7 mouse cellular contexts compared by ENCODE assay signal in genomic region chr4:116684665-116685064, GRCm38 (mm10). TPM values are rescaled to one million over a fixed set of nuclear protein-coding genes. Genes with fewer than 3 reads are reported as not detected.
A peak's percentile ranks its signal among the peaks of the same experiment; 100 is the strongest.
DNase-seq lines count a peak whose midpoint lies in the region; ATAC-seq and TF ChIP-seq lines count a peak whose summit lies in the region.

No protein-coding gene starts in this region.

- peaks cover 14% of the 10 kb centered on the region for H3K4me1 ChIP-seq in lung, embryonic 16.5 days (replicated peaks; ENCODE audit: control insufficient read depth, insufficient read depth, low read length)
- peaks cover 22% of the 10 kb centered on the region for H3K4me1 ChIP-seq in forebrain, embryonic 10.5 days
- peaks cover 16% of the 10 kb centered on the region for H3K4me1 ChIP-seq in limb, embryonic 10.5 days
- H3K4me1 ChIP-seq in small intestine, adult 2 months (ENCODE audit: control insufficient read depth, insufficient read depth, insufficient read length, low read length), result peaks cover 10% of the 10 kb centered on the region; the same call in 1 of the 2 replicates

- peaks cover 17% of the 10 kb centered on the region for H3K36me3 ChIP-seq in lung, embryonic 16.5 days (ENCODE audit: control insufficient read depth, insufficient read depth, low read length)
- peaks cover 26% of the 10 kb centered on the region for H3K36me3 ChIP-seq in forebrain, embryonic 10.5 days (replicated peaks)
- H3K36me3 ChIP-seq in limb, embryonic 10.5 days, result peaks cover 27% of the 10 kb centered on the region
- peaks cover 14% of the 10 kb centered on the region for H3K36me3 ChIP-seq in small intestine, adult 2 months (ENCODE audit: control insufficient read depth, insufficient read depth, low read length)

- H3K4me2 ChIP-seq in lung, embryonic 16.5 days (ENCODE audit: low read depth, low read length), result peak overlapping the region; percentile 78; the same call in 1 of the 2 replicates

- H3K9ac ChIP-seq in lung, embryonic 16.5 days (ENCODE audit: low read length), result peak overlapping the region; percentile 87; the same call in 1 of the 2 replicates

- H3K4me3 ChIP-seq in lung, embryonic 16.5 days (ENCODE audit: low read length), result no peak overlapping the region; the same call in 1 of the 2 replicates
- peak overlapping the region; percentile 87 for H3K4me3 ChIP-seq in forebrain, embryonic 10.5 days
- peak overlapping the region; percentile 80 for H3K4me3 ChIP-seq in limb, embryonic 10.5 days
- H3K4me3 ChIP-seq in small intestine, adult 2 months (ENCODE audit: low read depth, low read length), result peak overlapping the region; percentile 66; the same call in 1 of the 2 replicates

- ATAC-seq in lung, embryonic 16.5 days (ENCODE audit: low read depth), result no peak

- H3K27me3 ChIP-seq in lung, embryonic 16.5 days (ENCODE audit: control insufficient read depth, insufficient read depth, low read depth, low read length), result no peaks in the 10 kb centered on the region
- no peaks in the 10 kb centered on the region for H3K27me3 ChIP-seq in forebrain, embryonic 10.5 days (ENCODE audit: poor library complexity, severe bottlenecking)
- H3K27me3 ChIP-seq in limb, embryonic 10.5 days (ENCODE audit: low read depth, poor library complexity, severe bottlenecking), result no peaks in the 10 kb centered on the region
- H3K27me3 ChIP-seq in small intestine, adult 2 months (ENCODE audit: control insufficient read depth, insufficient read depth, low read length), result no peaks in the 10 kb centered on the region

- peak overlapping the region; percentile 98 for H3K27ac ChIP-seq in lung, embryonic 16.5 days (ENCODE audit: low read length)
- H3K27ac ChIP-seq in forebrain, embryonic 10.5 days, result peak overlapping the region; percentile 98
- H3K27ac ChIP-seq in limb, embryonic 10.5 days, result peak overlapping the region; percentile 96
- H3K27ac ChIP-seq in small intestine, adult 2 months (ENCODE audit: insufficient read depth, low read depth, low read length), result peak overlapping the region; percentile 83

- no peaks in the 10 kb centered on the region for H3K9me3 ChIP-seq in lung, embryonic 16.5 days (ENCODE audit: control insufficient read depth, low read length)
- no peaks in the 10 kb centered on the region for H3K9me3 ChIP-seq in forebrain, embryonic 10.5 days
- no peaks in the 10 kb centered on the region for H3K9me3 ChIP-seq in limb, embryonic 10.5 days (replicated peaks)

- no peak for DNase-seq in lung, postnatal 4 days
- DNase-seq in forebrain, embryonic 10.5 days (ENCODE audit: extremely low spot score, low spot score), result no peak
- no peak for DNase-seq in limb, embryonic 10.5 days (ENCODE audit: low spot score)
- no peak for DNase-seq in right cerebral cortex, postnatal 25 days
- DNase-seq in left cerebral cortex, adult 8-10 months (ENCODE audit: low spot score in 2 of 2), result no peak

- TF ChIP-seq CTCF in small intestine, adult 2 months (IDR thresholded peaks at IDR 0.05; ENCODE audit: extremely low read depth, insufficient read length, insufficient replicate concordance, low read depth, low read length), result no peak

- no peak for TF ChIP-seq POLR2A in small intestine, adult 2 months (IDR thresholded peaks at IDR 0.05; ENCODE audit: low read depth, low read length)

- 72% methylated on average over 2 of the region's 2 CpGs for WGBS in lung, embryonic 16.5 days
- 79% methylated on average over 2 of the region's 2 CpGs for WGBS in forebrain, embryonic 10.5 days
- WGBS in limb, embryonic 10.5 days, result 71% methylated on average over 2 of the region's 2 CpGs
- WGBS in small intestine, adult 2 months, result 44% methylated on average over 2 of the region's 2 CpGs

RNA-seq across cellular contexts. Expression of gene Prdx1, which starts 0.7 kb away (rescaled TPM):
- 1,438 and 1,494 TPM in 2 replicates for polyA plus RNA-seq in lung, embryonic 16.5 days (2015; fragmentation: Nextera tagmentation; extraction: Ambion mirVana)
- polyA plus RNA-seq in forebrain, embryonic 10.5 days (2016; fragmentation: Nextera tagmentation; extraction: Ambion mirVana), result 1,457 and 1,472 TPM in 2 replicates
- 1,278 and 1,447 TPM in 2 replicates for polyA plus RNA-seq in limb, embryonic 10.5 days (2016; fragmentation: Nextera tagmentation; extraction: Ambion mirVana)
- 40.5 and 74.0 TPM in 2 replicates for polyA plus RNA-seq in small intestine, adult 2 months (2012; rRNA removed)
- 100 to 1,000 TPM; 171 to 219 (median 193) TPM for total RNA-seq in left cerebral cortex, adult 8-10 months (2022)

RNA-seq across cellular contexts. Expression of gene Mmachc, which starts 23.5 kb away (rescaled TPM):
- 21.5 and 23.5 TPM in 2 replicates for polyA plus RNA-seq in lung, embryonic 16.5 days (2015; fragmentation: Nextera tagmentation; extraction: Ambion mirVana)
- 45.6 and 47.3 TPM in 2 replicates for polyA plus RNA-seq in forebrain, embryonic 10.5 days (2016; fragmentation: Nextera tagmentation; extraction: Ambion mirVana)
- polyA plus RNA-seq in limb, embryonic 10.5 days (2016; fragmentation: Nextera tagmentation; extraction: Ambion mirVana), result 36.6 and 38.7 TPM in 2 replicates
- polyA plus RNA-seq in small intestine, adult 2 months (2012; rRNA removed), result 2.0 and 2.1 TPM in 2 replicates
- 10 to 100 TPM; 14.0 to 18.4 (median 14.8) TPM for total RNA-seq in left cerebral cortex, adult 8-10 months (2022)

RNA-seq across cellular contexts. Expression of gene Ccdc163, which starts 23.6 kb away (rescaled TPM):
- 29.4 and 35.2 TPM in 2 replicates for polyA plus RNA-seq in lung, embryonic 16.5 days (2015; fragmentation: Nextera tagmentation; extraction: Ambion mirVana)
- 31.5 and 37.0 TPM in 2 replicates for polyA plus RNA-seq in forebrain, embryonic 10.5 days (2016; fragmentation: Nextera tagmentation; extraction: Ambion mirVana)
- 34.0 and 36.3 TPM in 2 replicates for polyA plus RNA-seq in limb, embryonic 10.5 days (2016; fragmentation: Nextera tagmentation; extraction: Ambion mirVana)
- 5.0 and 8.9 TPM in 2 replicates for polyA plus RNA-seq in small intestine, adult 2 months (2012; rRNA removed)
- 1 to 10 TPM; 4.3 to 8.4 (median 6.3) TPM for total RNA-seq in left cerebral cortex, adult 8-10 months (2022)

RNA-seq across cellular contexts. Expression of gene Akr1a1, which starts 33.2 kb away (rescaled TPM):
- 817 and 840 TPM in 2 replicates for polyA plus RNA-seq in lung, embryonic 16.5 days (2015; fragmentation: Nextera tagmentation; extraction: Ambion mirVana)
- polyA plus RNA-seq in forebrain, embryonic 10.5 days (2016; fragmentation: Nextera tagmentation; extraction: Ambion mirVana), result 534 and 550 TPM in 2 replicates
- 694 and 733 TPM in 2 replicates for polyA plus RNA-seq in limb, embryonic 10.5 days (2016; fragmentation: Nextera tagmentation; extraction: Ambion mirVana)
- 304 and 652 TPM in 2 replicates for polyA plus RNA-seq in small intestine, adult 2 months (2012; rRNA removed)
- 100 to 1,000 TPM; 426 to 437 (median 430) TPM for total RNA-seq in left cerebral cortex, adult 8-10 months (2022)

RNA-seq across cellular contexts. Expression of gene Tesk2, which starts 36.1 kb away (rescaled TPM):
- polyA plus RNA-seq in lung, embryonic 16.5 days (2015; fragmentation: Nextera tagmentation; extraction: Ambion mirVana), result 8.2 and 8.3 TPM in 2 replicates
- polyA plus RNA-seq in forebrain, embryonic 10.5 days (2016; fragmentation: Nextera tagmentation; extraction: Ambion mirVana), result 9.0 and 9.4 TPM in 2 replicates
- polyA plus RNA-seq in limb, embryonic 10.5 days (2016; fragmentation: Nextera tagmentation; extraction: Ambion mirVana), result 8.0 and 13.6 TPM in 2 replicates
- 5.5 and 25.6 TPM in 2 replicates for polyA plus RNA-seq in small intestine, adult 2 months (2012; rRNA removed)
- 1 to 10 TPM; 5.1 to 5.8 (median 5.5) TPM for total RNA-seq in left cerebral cortex, adult 8-10 months (2022)

Comparison
In these comparisons a context has a peak if more than half of its experiments do, and no peak if none do; other contexts are left out.
1. RNA of gene Prdx1, which starts 0.7 kb away (polyA plus RNA-seq): 1,438 to 1,494 TPM in lung, embryonic 16.5 days, 1,457 to 1,472 TPM in forebrain, embryonic 10.5 days and 1,278 to 1,447 TPM in limb, embryonic 10.5 days; 40.5 to 74.0 TPM in small intestine, adult 2 months; every median in the first group is over 10 times any median in the second.
2. Peak in every context shown above with its lines, with median percentiles within 50 percentile points of each other: H3K27ac ChIP-seq.